Mouse (Mus musculus) mesoderm, embryonic 11.5 days (tissue): ENCODE results near the gene Papola.
"Not testable (repeated sequence)": the region's sequence is repeated elsewhere in the genome, so short reads cannot be mapped to it uniquely, and the experiment has no call there.

Experiments used
- DNase-seq: peaks from one replicate; pipeline ENCODE4 v3.0.0-alpha.2; 2012; ENCODE audit warnings: low read depth, low spot score

Papola gene

DNA sequence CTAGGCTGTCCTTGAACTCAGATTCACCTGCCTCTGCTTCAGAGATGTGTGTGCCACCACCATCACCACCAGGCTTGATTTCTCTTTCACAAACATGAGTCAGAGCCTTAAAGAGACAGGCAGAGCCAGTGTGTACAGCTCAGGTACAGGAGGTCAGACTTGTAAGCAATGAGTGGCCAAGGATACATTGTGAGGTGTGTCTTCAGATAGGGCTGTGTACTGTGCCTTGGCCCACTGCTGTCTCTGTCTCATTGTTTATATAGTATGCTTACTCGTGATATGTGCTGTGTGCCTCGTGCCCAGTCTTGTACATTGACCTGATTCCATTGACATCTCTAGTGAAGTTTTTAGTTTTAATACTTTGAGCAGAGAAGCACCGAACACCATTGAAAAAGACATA is 21.3 kb downstream of the Papola start:
- no peak for DNase-seq

DNA sequence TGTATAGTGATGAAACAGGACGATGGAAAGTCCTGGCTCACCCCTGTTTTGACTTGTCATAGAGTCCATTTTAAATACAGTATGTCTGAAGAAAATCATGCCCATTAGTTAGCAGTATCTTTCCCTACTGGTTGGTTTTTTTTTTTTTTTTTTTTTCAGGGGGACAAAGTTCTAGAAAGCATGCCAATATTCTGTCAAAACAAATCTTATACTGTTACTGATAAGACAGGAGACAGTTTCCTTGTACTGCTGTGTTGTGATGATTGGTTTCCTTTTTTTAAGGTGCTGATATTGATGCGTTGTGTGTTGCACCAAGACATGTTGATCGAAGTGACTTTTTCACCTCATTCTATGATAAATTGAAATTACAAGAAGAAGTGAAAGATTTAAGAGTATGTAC is 21.7 kb downstream of the Papola start:
- DNase-seq, result no peak

DNA sequence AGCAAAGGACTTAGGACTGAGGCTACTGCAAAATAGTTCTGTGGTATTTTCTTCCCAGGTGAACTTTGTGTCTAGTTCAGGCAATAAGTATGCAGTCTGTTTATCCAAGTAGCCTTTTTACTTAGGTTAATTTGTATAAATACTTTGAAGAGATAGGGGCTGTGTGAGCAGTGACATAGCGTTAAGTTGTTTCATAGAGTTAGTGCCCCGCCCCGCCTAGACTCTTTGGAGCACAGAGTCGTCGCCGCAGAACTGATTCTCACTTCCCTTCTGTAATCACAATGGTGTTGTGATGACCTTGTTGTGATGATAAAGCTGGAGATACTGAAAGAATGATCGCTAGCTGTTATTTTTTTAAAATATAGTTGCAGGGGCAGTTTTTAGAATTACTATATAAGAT is 22.9 kb downstream of the Papola start:
- no peak for DNase-seq

DNA sequence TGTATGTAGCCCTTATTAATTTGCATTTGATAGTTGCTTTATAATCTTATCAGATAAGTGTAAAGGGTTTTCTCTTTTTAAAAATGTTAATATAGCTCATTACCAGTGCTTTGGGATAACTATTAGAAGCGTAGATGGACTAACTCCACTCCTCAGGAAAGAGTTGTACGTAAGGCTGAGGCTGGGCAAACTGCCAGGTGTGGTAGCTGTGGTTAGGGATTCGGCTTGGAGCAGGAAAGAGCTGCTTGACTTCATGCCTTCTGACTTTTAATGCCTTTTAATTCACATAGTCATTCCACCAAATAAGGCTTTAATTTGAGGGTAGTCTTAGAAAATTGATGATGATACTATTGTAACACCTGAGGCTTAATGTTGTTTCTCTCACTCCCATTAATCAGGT is 24.5 kb downstream of the Papola start:
- no peak for DNase-seq

DNA sequence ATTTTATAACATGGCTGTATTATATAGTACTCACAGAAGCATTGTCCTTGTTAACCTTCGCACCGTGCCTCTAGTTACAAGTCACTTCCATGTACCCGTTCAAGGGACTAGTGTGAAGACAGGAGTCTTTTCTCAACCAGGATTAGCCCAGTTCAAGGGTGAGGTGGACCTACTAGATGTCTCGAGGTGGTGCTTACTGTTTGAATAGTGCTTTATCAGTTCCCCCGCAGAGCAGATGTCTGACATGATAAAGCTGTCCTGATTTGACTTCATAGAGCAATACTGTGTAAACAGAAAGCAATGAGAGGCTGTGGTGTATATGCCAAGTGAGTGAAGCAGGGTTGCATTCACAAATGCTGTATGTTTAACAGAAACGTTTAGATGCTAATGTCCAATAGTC is 26.1 kb downstream of the Papola start:
- DNase-seq, result no peak

DNA sequence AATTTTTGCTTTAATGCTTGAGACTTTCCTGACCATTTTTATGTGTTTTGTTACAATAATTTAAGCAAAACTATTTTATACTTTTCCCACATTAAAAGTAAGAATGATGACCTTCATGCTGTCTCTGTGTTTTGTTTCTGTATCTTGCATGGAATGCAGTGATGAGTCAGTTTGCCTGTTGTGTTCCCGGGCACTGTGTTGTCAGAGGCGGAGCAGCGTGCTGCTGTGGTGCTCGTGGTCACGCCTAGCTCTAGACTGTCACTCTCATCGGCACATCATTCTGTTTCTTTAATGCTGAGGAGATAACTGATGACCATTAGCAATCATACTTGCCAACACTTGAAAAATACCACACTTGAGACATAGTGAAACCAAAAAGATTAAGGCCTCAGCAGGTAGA is 29.5 kb downstream of the Papola start:
- DNase-seq, result no peak

DNA sequence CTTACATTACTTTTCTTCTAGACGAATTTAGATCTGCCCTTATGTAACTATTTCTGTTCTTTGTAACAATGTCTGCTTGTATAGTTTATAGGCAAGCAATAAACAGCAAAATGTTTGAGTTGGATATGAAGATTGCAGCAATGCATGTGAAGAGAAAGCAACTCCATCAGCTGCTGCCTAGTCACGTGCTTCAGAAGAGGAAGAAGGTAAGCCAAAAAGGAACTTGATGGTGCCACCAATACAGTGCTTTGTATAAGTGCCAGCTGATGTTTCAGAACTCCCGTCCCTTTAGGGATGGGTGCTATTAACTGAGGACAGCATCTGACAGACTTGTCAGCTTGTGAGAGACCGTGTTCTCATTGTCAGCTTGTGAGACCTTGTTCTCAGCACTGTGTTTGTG is 39.0 kb downstream of the Papola start:
- no peak for DNase-seq

DNA sequence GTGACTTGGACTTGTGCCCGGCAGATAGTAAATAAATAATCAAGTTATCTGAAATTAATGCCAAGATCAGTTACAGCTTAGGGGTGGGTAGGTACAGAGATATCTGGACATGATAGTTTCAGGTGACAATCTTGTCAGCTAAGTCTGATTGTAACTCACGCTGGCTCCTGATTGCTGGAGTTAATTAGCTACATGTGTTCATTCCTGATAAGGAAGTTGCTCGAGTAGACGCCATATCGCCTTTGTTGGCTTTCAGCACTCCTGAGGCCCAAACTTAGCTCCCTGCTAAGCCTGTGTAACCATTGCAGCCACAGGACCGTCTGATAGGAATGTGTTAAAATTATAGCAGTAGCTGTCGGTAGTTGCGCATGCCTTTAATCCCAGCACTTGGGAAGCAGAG is 40.2 kb downstream of the Papola start:
- no peak for DNase-seq

DNA sequence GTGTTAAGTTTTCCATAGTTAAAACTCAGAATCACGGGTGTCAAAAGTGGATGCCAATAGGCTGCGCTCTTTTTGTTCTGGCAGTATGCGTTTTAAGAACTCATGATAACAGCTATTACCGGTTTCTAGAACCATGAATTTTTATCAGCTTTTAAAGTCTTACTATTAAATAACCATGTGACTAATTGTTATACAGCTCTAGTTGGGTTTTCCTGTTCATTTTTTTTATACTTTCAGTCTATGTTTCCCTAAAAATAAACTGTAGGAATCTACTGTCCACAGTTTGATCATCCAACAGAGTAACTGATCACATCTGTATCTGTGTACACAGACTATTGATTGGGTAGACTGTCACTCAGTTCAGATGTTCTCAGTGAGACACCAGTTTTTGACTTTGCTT is 40.8 kb downstream of the Papola start:
- no peak for DNase-seq

DNA sequence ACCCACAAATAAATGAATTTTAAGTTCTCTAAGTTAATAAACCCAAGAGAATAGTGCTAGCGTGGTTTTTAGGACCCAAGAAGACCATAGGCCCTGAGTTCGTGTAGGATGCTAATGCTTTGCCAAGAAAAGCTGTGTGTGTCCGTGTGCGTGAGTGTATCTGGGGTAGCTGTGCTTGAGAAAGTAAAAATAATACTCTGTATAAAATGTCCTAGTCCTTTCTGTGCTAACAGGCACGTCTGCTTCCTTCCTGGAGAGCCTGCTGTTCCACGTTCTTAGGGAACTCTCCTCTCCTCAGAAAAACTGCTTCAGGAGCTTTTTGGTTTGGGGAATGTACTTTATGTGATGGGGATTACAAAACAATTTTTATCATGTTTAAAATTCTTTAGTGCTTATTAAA is 48.0 kb downstream of the Papola start:
- DNase-seq, result no peak

DNA sequence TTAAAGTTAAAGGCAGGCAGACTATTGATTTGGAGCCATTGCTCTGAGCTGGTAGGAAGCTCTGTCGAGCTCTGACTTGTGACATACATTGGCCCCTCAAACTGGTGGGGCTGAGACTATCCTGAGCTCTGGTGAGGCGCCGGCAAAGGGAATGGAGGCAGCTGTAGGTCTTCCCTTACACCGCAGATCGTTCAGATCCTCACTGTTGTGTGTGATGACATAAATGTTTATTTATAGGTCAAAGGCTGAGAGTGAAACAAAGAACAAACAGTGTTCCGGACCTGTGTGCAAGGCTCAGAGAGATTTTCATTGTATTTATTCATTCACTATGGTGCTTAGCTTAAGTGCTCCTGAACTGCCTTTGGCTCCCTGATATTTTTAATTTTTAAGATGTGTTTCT is 50.4 kb downstream of the Papola start:
- no peak for DNase-seq

DNA sequence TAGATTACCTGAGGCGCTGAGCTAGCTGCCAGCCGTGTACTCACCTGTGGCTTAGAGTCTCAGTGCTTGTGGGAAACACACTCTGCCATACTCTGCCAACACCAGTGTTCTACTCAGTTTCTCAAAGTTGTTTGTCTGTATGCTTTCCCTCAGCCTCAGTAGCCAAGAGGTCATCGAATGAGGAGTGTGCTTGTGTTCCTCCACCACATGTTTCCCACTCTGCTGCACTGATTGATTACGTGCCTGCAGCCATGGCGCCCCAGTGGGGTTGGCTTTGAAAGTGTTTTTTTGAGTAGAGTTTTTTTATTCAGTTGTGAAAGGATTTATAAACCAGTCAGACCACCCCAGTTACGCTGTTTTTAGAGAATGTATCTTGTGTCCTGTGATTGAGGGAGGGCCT is 51.1 kb downstream of the Papola start:
- DNase-seq, result peak; percentile 14

DNA sequence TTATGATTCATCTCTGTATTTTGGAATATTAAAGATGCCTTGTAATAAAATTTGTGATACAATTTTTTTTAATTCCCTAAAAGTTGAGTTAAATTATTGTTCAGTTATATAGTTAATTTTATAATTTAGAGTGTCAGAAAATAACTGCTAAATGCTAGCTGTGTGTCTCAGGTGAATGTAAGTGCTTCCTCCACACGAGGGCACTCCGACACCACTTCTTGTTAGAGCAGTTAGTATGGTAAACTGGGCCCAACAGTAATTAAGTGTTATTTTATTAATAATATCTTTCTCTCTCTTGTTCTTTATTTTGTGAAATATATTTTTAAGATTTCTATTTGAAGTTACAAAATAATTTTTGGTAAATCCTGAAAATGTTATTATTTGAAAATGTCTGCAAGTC is 51.7 kb downstream of the Papola start:
- peak; percentile 33 for DNase-seq

DNA sequence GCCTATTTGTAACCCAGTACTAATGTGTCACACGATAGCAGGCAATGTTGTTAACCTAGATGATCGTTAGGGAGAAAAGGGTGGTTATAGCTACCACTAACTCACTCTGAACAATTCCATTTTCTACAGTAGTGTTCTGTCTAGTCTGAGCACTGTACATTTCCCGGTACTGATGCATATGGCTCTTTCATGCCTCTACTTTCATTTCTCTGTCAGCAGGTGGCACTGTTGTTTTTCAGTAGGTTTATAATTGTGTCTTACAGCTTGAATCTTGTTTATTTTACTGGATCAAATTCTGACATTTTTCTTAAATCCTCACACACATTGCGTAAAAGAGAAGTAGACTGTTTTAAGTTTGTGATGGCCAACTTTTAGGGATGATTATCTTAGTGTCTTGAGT is 54.6 kb downstream of the Papola start:
- DNase-seq, result peak; percentile 23

DNA sequence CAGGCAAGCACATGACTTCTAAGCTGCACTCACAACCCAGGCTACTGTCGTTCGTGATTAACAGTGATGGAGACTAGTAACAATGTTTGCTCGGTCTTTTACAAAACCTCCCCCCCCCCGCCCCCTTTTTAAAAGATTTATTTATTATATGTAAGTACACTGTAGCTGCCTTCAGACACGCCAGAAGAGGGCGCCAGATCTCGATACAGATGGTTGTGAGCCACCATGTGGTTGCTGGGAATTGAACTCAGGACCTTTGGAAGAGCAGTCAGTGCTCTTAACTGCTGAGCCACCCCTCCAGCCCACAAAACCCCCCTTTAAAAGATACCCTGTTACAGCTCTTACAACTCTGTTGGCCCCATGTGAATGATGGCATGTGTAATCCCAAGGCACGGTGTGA is 56.1 kb downstream of the Papola start:
- not testable (repeated sequence) for DNase-seq

DNA sequence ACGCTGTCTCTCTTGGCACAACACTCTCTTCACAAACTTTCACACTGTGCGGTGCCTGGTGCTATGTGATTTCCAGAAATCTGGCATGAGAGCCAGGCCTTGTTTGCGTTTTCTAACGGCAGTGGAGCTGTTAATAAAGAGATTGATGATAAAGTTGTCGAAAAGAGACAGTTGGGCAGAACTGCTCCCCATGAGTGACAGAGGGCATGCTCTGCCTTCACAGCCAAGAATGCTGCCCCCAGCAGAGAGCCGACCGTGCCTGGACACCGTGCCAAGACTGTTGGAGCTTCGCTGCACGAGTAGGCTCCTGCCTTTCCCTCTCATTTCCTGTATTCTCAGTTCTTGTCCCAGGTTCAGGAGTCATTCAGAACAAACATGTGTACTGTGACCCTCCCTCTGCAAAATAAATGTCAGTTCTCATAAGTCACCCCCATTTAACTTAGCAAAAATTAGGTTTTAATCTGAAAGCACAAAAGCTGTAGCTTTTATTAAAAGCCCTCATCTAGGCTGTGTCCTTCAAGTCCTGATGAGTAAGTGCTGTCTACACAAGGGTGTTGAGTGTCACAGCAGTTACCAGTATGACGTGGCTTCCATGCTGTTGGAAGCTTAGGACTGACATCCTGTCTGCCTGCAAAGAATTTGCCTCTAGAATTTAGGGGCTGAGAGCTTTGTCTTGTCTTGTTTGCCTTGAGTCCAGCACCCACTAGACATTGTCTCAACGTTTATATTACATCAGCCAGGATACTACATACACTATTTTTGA is 58.9 kb downstream of the Papola start:
- no peak for DNase-seq

DNA sequence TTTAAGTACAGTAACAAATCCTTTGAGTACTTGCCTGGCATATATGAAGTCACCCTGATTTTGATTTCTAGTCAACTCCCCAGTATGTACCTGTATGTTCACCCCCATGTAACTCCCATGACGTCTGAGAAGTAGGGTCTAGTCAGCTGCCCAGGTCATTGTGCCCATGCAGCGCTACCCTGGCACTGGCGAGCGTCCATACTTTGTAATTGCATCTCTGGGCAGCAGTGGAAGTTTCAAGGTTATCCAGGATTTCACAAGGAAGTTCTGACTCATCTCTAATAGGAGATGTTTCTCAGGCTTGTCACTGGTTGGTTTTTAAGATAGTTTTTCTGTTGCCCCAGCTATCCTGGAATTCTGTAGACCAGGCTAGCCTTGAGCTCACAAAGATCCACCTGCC is 59.9 kb downstream of the Papola start:
- DNase-seq, result no peak

DNA sequence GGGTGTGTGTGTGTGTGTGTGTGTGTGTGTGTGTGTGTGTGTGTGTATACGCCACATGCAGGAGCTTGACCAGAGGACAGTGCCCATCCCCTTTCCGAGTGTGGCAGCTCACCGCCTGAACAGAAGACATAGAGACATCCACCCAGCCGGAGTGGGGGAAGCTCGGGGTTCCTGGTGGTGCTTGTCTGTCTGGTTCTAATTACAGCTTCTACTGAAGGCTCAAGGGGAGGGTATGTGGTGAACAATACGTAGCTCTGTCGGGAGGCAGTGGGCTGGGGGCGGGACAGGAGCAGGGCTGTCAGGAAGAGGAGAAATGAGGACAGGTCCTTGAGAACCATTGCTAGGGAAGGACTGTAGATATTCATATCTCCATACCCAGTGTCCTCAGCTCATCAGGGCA is 64.6 kb downstream of the Papola start:
- DNase-seq, result peak; percentile 37

DNA sequence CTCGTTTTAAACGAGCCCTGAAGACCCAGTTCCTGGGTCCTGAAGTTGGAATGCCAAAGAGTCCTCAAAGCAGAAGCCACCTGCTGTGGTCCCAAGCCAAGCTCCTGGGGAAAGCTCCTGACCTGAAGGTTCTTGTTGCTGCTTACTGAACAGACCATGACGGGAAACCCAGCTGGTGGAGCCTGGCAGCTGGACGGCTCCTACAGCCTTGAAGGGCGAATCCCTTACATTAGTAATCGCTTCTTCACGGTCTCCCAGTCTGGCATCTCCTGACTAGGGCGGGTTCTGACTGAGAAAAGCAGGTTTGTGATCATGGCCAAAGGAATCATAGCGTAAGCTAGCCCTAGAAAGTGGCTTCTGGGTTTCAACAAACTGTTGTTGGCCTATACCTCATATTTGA is 66.2 kb downstream of the Papola start:
- peak; percentile 38 for DNase-seq

DNA sequence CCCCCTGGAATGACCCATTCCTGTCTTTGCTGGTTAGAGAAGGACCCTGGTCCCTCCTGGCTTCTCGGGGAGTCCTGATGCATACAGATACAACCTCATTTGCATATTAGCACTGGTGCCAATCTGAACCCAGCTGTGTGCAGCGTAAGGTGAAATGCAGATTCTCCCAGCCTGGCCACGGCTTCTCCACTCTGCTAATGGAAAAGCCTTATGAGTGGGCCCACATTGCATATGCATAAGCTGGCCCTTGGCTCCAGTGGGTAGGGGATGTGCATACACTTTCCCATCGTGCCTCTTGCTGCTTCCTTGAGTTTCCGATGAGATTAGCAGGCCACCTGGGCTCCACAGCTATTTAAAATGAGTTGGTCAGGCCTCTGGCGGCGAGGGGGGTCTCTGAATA is 68.3 kb downstream of the Papola start:
- DNase-seq, result no peak

DNA sequence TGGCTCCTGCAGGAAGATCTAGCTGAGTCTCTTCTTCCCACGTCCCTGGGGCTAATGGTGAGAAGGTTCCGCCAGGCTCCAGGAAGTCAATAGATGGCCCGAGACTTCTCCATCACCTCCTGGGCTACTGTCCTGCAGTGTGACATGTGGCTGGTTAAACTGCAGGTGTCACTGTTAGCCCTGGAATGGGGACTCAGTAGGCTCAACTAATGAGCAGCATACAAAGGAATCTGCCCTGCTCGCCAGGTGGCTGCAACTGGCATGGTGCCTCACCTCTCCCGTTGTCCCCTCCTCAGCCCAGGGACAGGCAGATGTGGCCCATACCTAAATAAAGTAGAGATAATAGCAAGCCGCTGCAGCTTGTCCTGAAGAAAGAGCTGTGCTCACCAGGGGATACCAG is 70.1 kb downstream of the Papola start:
- no peak for DNase-seq

DNA sequence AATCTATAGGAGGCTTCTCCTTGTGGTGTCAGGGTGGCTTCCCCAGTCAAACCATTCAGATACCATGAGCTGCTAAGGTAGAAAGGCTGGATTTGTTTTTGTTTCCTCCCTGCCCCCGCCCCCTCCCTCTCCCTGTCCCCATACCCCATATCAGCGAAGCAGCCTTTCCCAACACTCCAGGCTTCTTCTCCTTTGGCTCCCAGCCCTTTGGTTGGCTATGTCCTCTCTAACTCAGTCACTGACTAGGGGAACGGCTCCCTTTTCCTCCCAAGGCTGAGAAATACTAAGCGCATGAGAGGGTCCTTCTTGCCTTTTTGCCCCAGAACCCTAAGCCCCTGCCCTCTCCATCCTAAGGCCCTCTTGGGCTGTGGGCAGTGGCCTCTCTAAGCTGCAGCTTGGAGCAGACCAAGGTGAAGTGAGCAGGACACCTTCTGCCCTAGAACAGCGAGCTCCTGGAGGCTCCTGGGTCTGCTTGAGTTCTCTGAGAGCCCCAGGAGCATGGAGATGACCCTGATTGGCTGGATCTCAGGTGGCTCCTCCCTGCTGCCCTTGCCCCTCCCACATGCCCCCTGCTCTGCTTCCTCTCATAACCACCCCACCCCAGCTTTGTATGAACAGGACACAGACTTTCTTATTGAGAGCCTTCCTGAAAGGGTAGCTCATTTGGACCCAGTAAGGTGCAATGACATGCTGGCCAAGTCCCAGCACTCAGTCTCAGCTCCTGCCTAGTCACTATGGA is 73.6 kb downstream of the Papola start:
- DNase-seq, result no peak

DNA sequence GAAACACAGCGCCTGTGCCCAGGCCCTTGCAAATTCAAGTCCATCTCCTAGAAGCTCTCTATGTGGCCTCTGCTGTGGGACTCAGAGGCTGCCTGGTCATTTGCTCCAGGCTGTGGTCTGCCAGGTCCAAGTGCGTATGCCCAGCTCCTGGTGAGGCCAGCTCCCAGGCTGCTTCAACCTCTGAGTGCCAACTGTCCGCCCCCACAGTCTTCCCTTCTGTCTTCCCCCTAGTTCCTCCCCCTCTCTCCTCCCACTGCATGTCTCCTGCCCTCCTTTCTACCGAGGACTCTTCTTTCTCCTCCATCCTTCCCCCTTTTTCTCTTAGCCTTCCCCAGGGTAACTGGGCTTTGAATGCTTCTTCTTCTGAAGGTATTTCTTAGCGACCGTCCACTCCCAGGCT is 77.6 kb downstream of the Papola start:
- no peak for DNase-seq
